Mouse (Mus musculus): ENCODE results near the gene Ptov1. TPM values are rescaled to one million over a fixed set of nuclear protein-coding genes. Genes with fewer than 3 reads are reported as not detected.

Ptov1 gene
- polyA plus RNA-seq, 1 experiment from 2014 or later: 43.5 TPM

- ATAC-seq (no peak), DNase-seq (no peak)
- WGBS (ENCODE audit: insufficient replicate concordance): 32% methylated on average over 3 of the region's 3 CpGs
- no peak for TF ChIP-seq CTCF (IDR thresholded peaks at IDR 0.05; ENCODE audit: low read depth)
- TF ChIP-seq EP300 (IDR thresholded peaks at IDR 0.05; ENCODE audit: low read depth): no peak
- no peaks in the 10 kb centered on the region for H3K9me3 ChIP-seq (ENCODE audit: low read length)
- H3K27ac ChIP-seq (ENCODE audit: low read depth): no peak overlapping the region
- peak overlapping the region; percentile 6; the same call in 1 of the 2 replicates for H3K4me2 ChIP-seq (ENCODE audit: low read depth, low read length)
- H3K27me3 ChIP-seq (ENCODE audit: insufficient read depth, low read length): 0 out of 2 replicates have a peak, but pooled peaks cover 9% of the 10 kb centered on the region
- H3K9ac ChIP-seq (replicated peaks): no peak overlapping the region
- H3K4me3 ChIP-seq (ENCODE audit: low read depth, low read length): no peak overlapping the region
- peaks cover 4% of the 10 kb centered on the region; the same call in 1 of the 2 replicates for H3K36me3 ChIP-seq (replicated peaks; ENCODE audit: insufficient read depth, low read length)
- peaks cover 24% of the 10 kb centered on the region for H3K4me1 ChIP-seq (ENCODE audit: insufficient read depth)
These were observed 33.6 kb downstream of the Ptov1 start for GRCm38 (mm10) chr7:44836016-44836404.

GRCm38 (mm10) chr7:44835373-44836015 is 34.1 kb downstream of the Ptov1 start:
- TF ChIP-seq EP300 (IDR thresholded peaks at IDR 0.05; ENCODE audit: low read depth) (no peak), CTCF (IDR thresholded peaks at IDR 0.05; ENCODE audit: low read depth) (no peak)
- no peak overlapping the region for H3K27ac ChIP-seq (ENCODE audit: low read depth)
- no peaks in the 10 kb centered on the region for H3K9me3 ChIP-seq (ENCODE audit: low read length)
- no peak overlapping the region for H3K4me2 ChIP-seq (ENCODE audit: low read depth, low read length)
- H3K9ac ChIP-seq (replicated peaks): no peak overlapping the region
- no peak overlapping the region for H3K4me3 ChIP-seq (ENCODE audit: low read depth, low read length)
- peaks cover 9% of the 10 kb centered on the region for H3K36me3 ChIP-seq (replicated peaks; ENCODE audit: insufficient read depth, low read length)
- H3K4me1 ChIP-seq (ENCODE audit: insufficient read depth): peaks cover 24% of the 10 kb centered on the region
- 0 out of 2 replicates have a peak, but pooled peaks cover 9% of the 10 kb centered on the region for H3K27me3 ChIP-seq (ENCODE audit: insufficient read depth, low read length)
- ATAC-seq (no peak), DNase-seq (no peak)
- 91% methylated on average over 1 of the region's 1 CpGs for WGBS (ENCODE audit: insufficient replicate concordance)

GRCm38 (mm10) chr7:44832763-44833162 is 36.8 kb downstream of the Ptov1 start:
- Histone ChIP-seq H3K9ac (replicated peaks) (no peak overlapping the region), H3K27ac (ENCODE audit: low read depth) (no peak overlapping the region), H3K4me2 (ENCODE audit: low read depth, low read length) (no peak overlapping the region), H3K4me3 (ENCODE audit: low read depth, low read length) (no peak overlapping the region), H3K36me3 (replicated peaks; ENCODE audit: insufficient read depth, low read length) (peaks cover 32% of the 10 kb centered on the region), H3K27me3 (ENCODE audit: insufficient read depth, low read length) (no peaks in the 10 kb centered on the region), H3K9me3 (ENCODE audit: low read length) (no peaks in the 10 kb centered on the region), H3K4me1 (ENCODE audit: insufficient read depth) (peaks cover 9% of the 10 kb centered on the region)
- TF ChIP-seq EP300 (IDR thresholded peaks at IDR 0.05; ENCODE audit: low read depth) (no peak), CTCF (IDR thresholded peaks at IDR 0.05; ENCODE audit: low read depth) (no peak)
- no peak for DNase-seq
- WGBS (ENCODE audit: insufficient replicate concordance): 78% methylated on average over 4 of the region's 4 CpGs
- no peak for ATAC-seq

GRCm38 (mm10) chr7:44828706-44829105 is 40.9 kb downstream of the Ptov1 start:
- Histone ChIP-seq H3K27ac (ENCODE audit: low read depth) (no peak overlapping the region), H3K4me3 (ENCODE audit: low read depth, low read length) (no peak overlapping the region), H3K4me1 (ENCODE audit: insufficient read depth) (no peaks in the 10 kb centered on the region), H3K4me2 (ENCODE audit: low read depth, low read length) (no peak overlapping the region), H3K9ac (replicated peaks) (no peak overlapping the region), H3K36me3 (replicated peaks; ENCODE audit: insufficient read depth, low read length) (peaks cover 38% of the 10 kb centered on the region), H3K9me3 (ENCODE audit: low read length) (no peaks in the 10 kb centered on the region), H3K27me3 (ENCODE audit: insufficient read depth, low read length) (no peaks in the 10 kb centered on the region)
- WGBS (ENCODE audit: insufficient replicate concordance): 88% methylated on average over 5 of the region's 5 CpGs
- no peak for DNase-seq
- TF ChIP-seq EP300 (IDR thresholded peaks at IDR 0.05; ENCODE audit: low read depth) (no peak), CTCF (IDR thresholded peaks at IDR 0.05; ENCODE audit: low read depth) (no peak)
- ATAC-seq: no peak

- H3K9ac ChIP-seq (replicated peaks): no peak overlapping the region
- TF ChIP-seq CTCF (IDR thresholded peaks at IDR 0.05; ENCODE audit: low read depth) (no peak), EP300 (IDR thresholded peaks at IDR 0.05; ENCODE audit: low read depth) (no peak)
- no peaks in the 10 kb centered on the region for H3K27me3 ChIP-seq (ENCODE audit: insufficient read depth, low read length)
- H3K4me1 ChIP-seq (ENCODE audit: insufficient read depth): peaks cover under 1% of the 10 kb centered on the region; the same call in 1 of the 2 replicates
- no peak for DNase-seq
- 72% methylated on average over 3 of the region's 3 CpGs for WGBS (ENCODE audit: insufficient replicate concordance)
- H3K4me3 ChIP-seq (ENCODE audit: low read depth, low read length): no peak overlapping the region
- H3K4me2 ChIP-seq (ENCODE audit: low read depth, low read length): no peak overlapping the region
- H3K27ac ChIP-seq (ENCODE audit: low read depth): no peak overlapping the region
- H3K36me3 ChIP-seq (replicated peaks; ENCODE audit: insufficient read depth, low read length): peaks cover 38% of the 10 kb centered on the region
- no peaks in the 10 kb centered on the region for H3K9me3 ChIP-seq (ENCODE audit: low read length)
- no peak for ATAC-seq
These were observed 42.8 kb downstream of the Ptov1 start for GRCm38 (mm10) chr7:44826771-44827170.

- Histone ChIP-seq H3K27ac (ENCODE audit: low read depth) (no peak overlapping the region), H3K4me3 (ENCODE audit: low read depth, low read length) (no peak overlapping the region), H3K27me3 (ENCODE audit: insufficient read depth, low read length) (no peaks in the 10 kb centered on the region), H3K9me3 (ENCODE audit: low read length) (no peaks in the 10 kb centered on the region), H3K4me1 (ENCODE audit: insufficient read depth) (peaks cover 19% of the 10 kb centered on the region; the same call in 1 of the 2 replicates), H3K36me3 (replicated peaks; ENCODE audit: insufficient read depth, low read length) (peaks cover 22% of the 10 kb centered on the region), H3K9ac (replicated peaks) (no peak overlapping the region), H3K4me2 (ENCODE audit: low read depth, low read length) (no peak overlapping the region)
- WGBS (ENCODE audit: insufficient replicate concordance): 8% methylated on average over 3 of the region's 3 CpGs
- ATAC-seq (no peak), DNase-seq (peak; percentile 86)
- no peak for TF ChIP-seq EP300 (IDR thresholded peaks at IDR 0.05; ENCODE audit: low read depth)
- TF ChIP-seq CTCF (IDR thresholded peaks at IDR 0.05; ENCODE audit: low read depth): peak; percentile 98
These were observed 44.7 kb downstream of the Ptov1 start for GRCm38 (mm10) chr7:44824872-44825271.
